Mouse (Mus musculus) v-Abl transformed pro-B cells (cell line): ENCODE measurements around the gene Htra1.

Experiments
- in situ Hi-C, 2 experiments: fragments of 400-800 bp; cut with MboI; formaldehyde crosslinking; loops; one replicate each; pipeline ENCODE4 v1.15.1; 2025; ENCODE audit not compliant: unreplicated experiment in 2 of 2

The Htra1 gene

DNA sequence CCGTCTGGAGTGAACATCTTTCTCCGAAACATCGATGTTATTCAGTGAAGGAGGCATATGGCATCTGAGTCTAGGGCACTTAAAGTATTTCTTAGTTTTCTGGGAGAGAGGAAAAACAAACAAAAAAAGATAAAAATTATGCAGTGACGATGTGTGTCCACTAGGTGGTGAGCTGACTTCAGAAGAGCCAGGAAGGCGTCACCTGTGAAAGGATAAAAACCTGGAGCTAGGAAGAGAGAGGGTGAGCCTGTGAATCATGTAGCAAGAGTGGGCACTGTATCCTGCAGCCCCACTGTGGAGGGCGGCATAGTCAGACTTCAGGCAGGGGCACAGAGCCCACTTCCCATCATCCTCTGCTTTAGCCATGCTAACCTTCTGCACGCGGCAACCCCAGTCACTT, 58.0 kb downstream of the Htra1 start:
- in situ Hi-C loops, result no loop called here

DNA sequence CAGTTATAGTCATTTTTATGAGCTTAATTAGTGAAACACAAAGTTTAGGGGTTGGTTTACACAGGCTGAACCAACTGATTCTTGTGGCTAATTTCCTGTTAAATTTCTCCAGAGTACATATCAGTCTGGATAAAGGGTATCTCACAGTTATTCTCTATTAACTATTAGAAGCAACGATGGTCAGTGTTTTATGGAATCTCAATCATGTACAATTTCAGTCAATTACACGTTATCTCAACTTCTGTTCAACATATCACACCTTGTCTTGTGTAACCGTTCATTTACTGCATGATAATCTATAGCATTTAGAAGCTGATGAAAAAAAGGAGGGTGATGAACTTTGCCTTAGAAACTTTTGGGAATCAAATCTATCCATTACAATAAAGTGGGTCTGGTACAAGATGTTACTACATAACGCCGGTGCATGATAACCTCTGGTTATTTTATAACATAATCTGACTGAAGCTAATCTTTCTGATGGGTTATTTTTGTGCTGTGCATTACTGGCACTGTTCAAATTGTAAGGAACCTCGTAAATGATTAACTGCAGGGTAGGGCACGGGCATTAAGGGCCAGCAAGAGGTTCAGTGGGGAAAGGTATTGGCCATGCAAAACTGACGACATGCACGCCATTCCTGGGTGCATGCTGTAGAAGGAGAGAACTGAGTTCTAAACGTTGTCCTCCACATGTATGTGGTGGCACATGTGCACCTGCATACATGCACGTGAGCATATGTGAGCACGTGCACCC, 66.2 kb downstream of the Htra1 start:
- in situ Hi-C loops, result no loop called here

DNA sequence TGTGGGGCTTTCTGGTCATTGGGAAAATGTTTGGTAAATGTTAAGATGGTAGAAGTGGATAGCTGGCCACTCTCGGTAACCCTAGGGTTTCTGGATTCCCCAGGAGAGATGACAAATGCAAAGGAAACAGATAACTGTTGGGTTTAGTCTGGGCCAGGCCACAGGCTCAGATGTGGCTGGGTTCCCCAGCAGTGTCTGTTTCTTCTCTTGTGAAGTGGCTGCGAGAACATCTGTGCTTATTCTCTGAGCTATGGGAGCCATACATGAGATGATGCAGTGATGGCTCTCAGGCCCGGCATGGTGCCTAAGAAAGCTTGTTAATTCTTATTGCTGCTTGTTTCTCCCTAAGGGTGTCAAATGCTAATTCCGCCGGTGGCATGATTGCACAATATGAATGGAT, 68.2 kb downstream of the Htra1 start:
- in situ Hi-C loops, result no loop called here

- in situ Hi-C loops, result no loop called here
Measured at GRCm38 (mm10) chr7:131007221-131007620, 71.3 kb downstream of the Htra1 start.

DNA sequence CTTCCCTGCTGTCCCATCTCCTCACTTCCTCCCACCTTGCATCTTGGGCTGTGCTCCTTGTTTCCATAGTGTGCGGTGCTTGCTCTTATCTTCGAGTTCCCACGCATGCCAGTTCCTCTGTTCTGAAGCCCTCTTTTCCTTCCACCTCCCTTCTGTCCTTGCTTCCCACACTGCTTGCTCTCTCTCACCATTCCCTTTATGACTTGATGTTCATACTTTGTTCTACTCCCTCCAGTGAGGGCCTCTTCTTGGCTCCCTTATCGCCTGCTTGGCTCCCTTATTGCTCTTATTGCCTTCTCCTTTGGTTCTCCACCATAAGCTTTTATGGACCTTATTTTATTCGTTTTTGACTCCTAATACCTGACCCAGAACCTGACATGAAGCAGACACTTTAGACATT, 73.3 kb downstream of the Htra1 start:
- in situ Hi-C loops, result no loop called here

- in situ Hi-C loops, result no loop called here
Measured at GRCm38 (mm10) chr7:131011901-131012300, 76.0 kb downstream of the Htra1 start.

GRCm38 (mm10) chr7:131019181-131019580, 83.3 kb downstream of the Htra1 start:
- in situ Hi-C loops, result no loop called here

GRCm38 (mm10) chr7:131024807-131025206, 88.9 kb downstream of the Htra1 start:
- in situ Hi-C loops, result no loop called here

GRCm38 (mm10) chr7:131027557-131027956, 91.6 kb downstream of the Htra1 start:
- in situ Hi-C loops, result no loop called here

GRCm38 (mm10) chr7:131031755-131032154, 95.8 kb downstream of the Htra1 start, which contains the start of gene Dmbt1:
Dmbt1 (plus strand) TSS chr7:131032053.
- in situ Hi-C loops, result no loop called here
